Mouse (Mus musculus) forebrain, embryonic 10.5 days (tissue): ENCODE measurements around the gene Pusl1. TPM values are rescaled to one million over a fixed set of nuclear protein-coding genes. Genes with fewer than 3 reads are reported as not detected.

ENCODE experiments used
- DNase-seq: peaks from one replicate; pipeline ENCODE4 v3.0.0-alpha.2; 2017; ENCODE audit warnings: low spot score; ENCODE audit errors: extremely low spot score
- H3K27ac ChIP-seq: fragments of 300-500 bp; sonication (generic); 2 replicates; pipeline ENCODE4 v1.5.1; 2016; ENCODE audit warnings: mild to moderate bottlenecking
- H3K27me3 ChIP-seq: fragments of 300-500 bp; sonication (generic); 2 replicates; pipeline ENCODE4 v1.6.1; 2016; ENCODE audit warnings: mild to moderate bottlenecking; ENCODE audit not compliant: poor library complexity, severe bottlenecking
- H3K36me3 ChIP-seq: fragments of 300-500 bp; sonication (generic); replicated peaks from 2 replicates; pipeline ENCODE4 v1.6.1; 2016; ENCODE audit warnings: mild to moderate bottlenecking, moderate library complexity
- H3K4me1 ChIP-seq: fragments of 300-500 bp; sonication (generic); 2 replicates; pipeline ENCODE4 v1.6.1; 2016
- H3K4me3 ChIP-seq: fragments of 300-500 bp; sonication (generic); 2 replicates; pipeline ENCODE4 v1.5.1; 2016; ENCODE audit warnings: mild to moderate bottlenecking, moderate library complexity
- H3K9me3 ChIP-seq: fragments of 300-500 bp; sonication (generic); 2 replicates; pipeline ENCODE4 v1.6.1; 2016; ENCODE audit warnings: mild to moderate bottlenecking, moderate library complexity
- WGBS: fragments of 180-500 bp; shearing (Covaris S2); methylation state at CpG from one replicate; pipeline ENCODE4 v1.1.7; 2016; 5-methylcytosine and 5-hydroxymethylcytosine counted together
- polyA plus RNA-seq: library from polyadenylated mRNA; unstranded; fragments of >200 nt; fragmentation: Nextera tagmentation; extraction: Ambion mirVana; gene quantifications from 2 replicates; pipeline ENCODE4 v1.2.1, GENCODE M21; 2016

The Pusl1 gene
- polyA plus RNA-seq, 1 experiment from 2014 or later: 54.5 TPM

- peak overlapping the region; percentile 88; the same call in 1 of the 2 replicates for H3K4me3 ChIP-seq
- 88% methylated on average over 2 of the region's 2 CpGs for WGBS
Measured at GRCm38 (mm10) chr4:155849391-155849790, 42.2 kb downstream of the Pusl1 start.

GRCm38 (mm10) chr4:155848434-155849095 is 43.0 kb downstream of the Pusl1 start:
- H3K4me1 ChIP-seq: peaks cover 40% of the 10 kb centered on the region
- peaks cover 30% of the 10 kb centered on the region for H3K36me3 ChIP-seq
- H3K9me3 ChIP-seq: no peaks in the 10 kb centered on the region
- H3K27me3 ChIP-seq: no peaks in the 10 kb centered on the region
- 58% methylated on average over 7 of the region's 7 CpGs for WGBS
- H3K4me3 ChIP-seq: peak overlapping the region; percentile 88
- H3K27ac ChIP-seq: peak overlapping the region; percentile 90
- DNase-seq: no peak

More at GRCm38 (mm10) chr4:155849391-155849790, 42.2 kb downstream of the Pusl1 start:
- Histone ChIP-seq H3K9me3 (no peaks in the 10 kb centered on the region), H3K4me1 (peaks cover 40% of the 10 kb centered on the region), H3K27ac (no peak overlapping the region), H3K27me3 (no peaks in the 10 kb centered on the region), H3K36me3 (peaks cover 33% of the 10 kb centered on the region)
- no peak for DNase-seq

- Histone ChIP-seq H3K27ac (peak overlapping the region; percentile 90), H3K4me3 (peak overlapping the region; percentile 88), H3K4me1 (peaks cover 40% of the 10 kb centered on the region), H3K9me3 (no peaks in the 10 kb centered on the region), H3K27me3 (peaks cover 1% of the 10 kb centered on the region), H3K36me3 (peaks cover 30% of the 10 kb centered on the region)
- 2% methylated on average over 69 of the region's 69 CpGs for WGBS
- DNase-seq: peak; percentile 63
Measured at GRCm38 (mm10) chr4:155847591-155848352, 43.8 kb downstream of the Pusl1 start.

- peaks cover 33% of the 10 kb centered on the region for H3K36me3 ChIP-seq
- peak within 1 kb of the TSS; percentile 90 for H3K27ac ChIP-seq
- DNase-seq: peak; percentile 90
- H3K4me3 ChIP-seq: peak within 1 kb of the TSS; percentile 88
- no peaks in the 10 kb centered on the region for H3K9me3 ChIP-seq
- WGBS: 2% methylated on average over 65 of the region's 65 CpGs
- H3K27me3 ChIP-seq: peaks cover 9% of the 10 kb centered on the region
- H3K4me1 ChIP-seq: peaks cover 40% of the 10 kb centered on the region
Measured at GRCm38 (mm10) chr4:155846871-155847578, 44.6 kb downstream of the Pusl1 start, which contains the start of gene Dvl1. TSS of gene Dvl1 (plus strand) at chr4:155847402.

- WGBS: 91% methylated on average over 5 of the region's 5 CpGs
- Histone ChIP-seq H3K27me3 (peaks cover 30% of the 10 kb centered on the region), H3K36me3 (peaks cover 24% of the 10 kb centered on the region), H3K4me1 (peaks cover 52% of the 10 kb centered on the region), H3K27ac (no peak overlapping the region), H3K4me3 (no peak overlapping the region), H3K9me3 (no peaks in the 10 kb centered on the region)
- DNase-seq: no peak
Measured at GRCm38 (mm10) chr4:155843231-155843630, 48.4 kb downstream of the Pusl1 start.

- peak overlapping the region; percentile 56 for H3K4me3 ChIP-seq
- no peak for DNase-seq
- WGBS: 35% methylated on average over 38 of the region's 38 CpGs
- H3K4me1 ChIP-seq: peaks cover 48% of the 10 kb centered on the region
- 0 out of 2 replicates have a peak overlapping the region, but pooled peaks have one; percentile 73 for H3K27ac ChIP-seq
- H3K27me3 ChIP-seq: peaks cover 30% of the 10 kb centered on the region
- H3K36me3 ChIP-seq: peaks cover 24% of the 10 kb centered on the region
- H3K9me3 ChIP-seq: no peaks in the 10 kb centered on the region; the same call in 1 of the 2 replicates
Measured at GRCm38 (mm10) chr4:155841651-155842270, 49.8 kb downstream of the Pusl1 start.

- Histone ChIP-seq H3K4me1 (peaks cover 42% of the 10 kb centered on the region), H3K9me3 (no peaks in the 10 kb centered on the region; the same call in 1 of the 2 replicates), H3K36me3 (peaks cover 24% of the 10 kb centered on the region), H3K27me3 (peaks cover 30% of the 10 kb centered on the region), H3K27ac (peak overlapping the region; percentile 73), H3K4me3 (peak overlapping the region; percentile 56)
- peak; percentile 55 for DNase-seq
- under 1% methylated on average over 32 of the region's 32 CpGs for WGBS
Measured at GRCm38 (mm10) chr4:155841003-155841454, 50.6 kb downstream of the Pusl1 start.

GRCm38 (mm10) chr4:155840076-155841002 is 51.2 kb downstream of the Pusl1 start:
- Histone ChIP-seq H3K27ac (peak overlapping the region; percentile 85), H3K27me3 (peaks cover 30% of the 10 kb centered on the region), H3K4me1 (peaks cover 42% of the 10 kb centered on the region), H3K36me3 (peaks cover 24% of the 10 kb centered on the region), H3K9me3 (no peaks in the 10 kb centered on the region; the same call in 1 of the 2 replicates), H3K4me3 (peak overlapping the region; percentile 56)
- no peak for DNase-seq
- 7% methylated on average over 8 of the region's 8 CpGs for WGBS

GRCm38 (mm10) chr4:155839483-155839910 is 52.1 kb downstream of the Pusl1 start, which contains the start of gene Mxra8:
TSS of gene Mxra8 (plus strand) at chr4:155839680.
- peak within 1 kb of the TSS; percentile 56 for H3K4me3 ChIP-seq
- H3K36me3 ChIP-seq: peaks cover 24% of the 10 kb centered on the region
- peaks cover 42% of the 10 kb centered on the region for H3K4me1 ChIP-seq
- H3K27me3 ChIP-seq: peaks cover 30% of the 10 kb centered on the region
- H3K9me3 ChIP-seq: no peaks in the 10 kb centered on the region; the same call in 1 of the 2 replicates
- under 1% methylated on average over 16 of the region's 16 CpGs for WGBS
- peak within 1 kb of the TSS; percentile 85 for H3K27ac ChIP-seq
- peak; percentile 83 for DNase-seq

GRCm38 (mm10) chr4:155838187-155839153 is 53.1 kb downstream of the Pusl1 start:
- H3K36me3 ChIP-seq: peaks cover 27% of the 10 kb centered on the region
- DNase-seq: no peak
- no peak overlapping the region; the same call in 1 of the 2 replicates for H3K4me3 ChIP-seq
- H3K4me1 ChIP-seq: peaks cover 50% of the 10 kb centered on the region
- 61% methylated on average over 8 of the region's 8 CpGs for WGBS
- H3K9me3 ChIP-seq: no peaks in the 10 kb centered on the region; the same call in 1 of the 2 replicates
- H3K27me3 ChIP-seq: peaks cover 30% of the 10 kb centered on the region
- peak overlapping the region; percentile 85; the same call in 1 of the 2 replicates for H3K27ac ChIP-seq
